Mouse (Mus musculus): ENCODE results near the gene Ggct. TPM values are rescaled to one million over a fixed set of nuclear protein-coding genes. Genes with fewer than 3 reads are reported as not detected.

The Ggct gene
- polyA plus RNA-seq, 1 experiment: 13.5 TPM

DNA sequence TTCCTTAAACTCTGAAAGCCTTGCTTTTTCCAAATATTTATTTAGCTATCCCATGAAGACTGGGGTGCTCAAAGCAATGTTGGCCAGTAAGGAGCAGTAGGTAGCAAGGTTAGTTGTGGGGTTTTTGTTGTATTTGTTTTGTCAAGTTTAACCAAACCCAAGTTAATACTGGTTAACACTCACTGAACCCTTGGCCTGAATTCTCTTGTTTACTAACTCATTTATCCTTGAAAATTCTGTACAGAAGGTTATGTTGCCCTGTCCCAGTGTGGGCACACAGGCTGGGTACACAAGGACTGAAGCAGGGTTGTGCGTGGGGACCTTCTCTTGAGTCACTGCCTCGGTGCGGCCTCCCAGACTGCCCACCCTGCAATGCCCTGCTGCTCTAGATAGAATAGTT, 3.6 kb upstream of the Ggct start:
- DNase-seq: peak; percentile 67
- H3K27me3 ChIP-seq (replicated peaks; ENCODE audit: control insufficient read depth, insufficient read depth, low read length): no peaks in the 10 kb centered on the region
- peaks cover 7% of the 10 kb centered on the region; the same call in 1 of the 2 replicates for H3K4me1 ChIP-seq (ENCODE audit: control insufficient read depth, insufficient read depth, low read length)
- TF ChIP-seq POLR2A (IDR thresholded peaks at IDR 0.05; ENCODE audit: low read depth, low read length) (no peak), CTCF (conservative IDR thresholded peaks at IDR 0.05; ENCODE audit: insufficient read depth, insufficient read length, low read depth, low read length) (no peak)
- 62% methylated on average over 3 of the region's 3 CpGs for WGBS
- peak overlapping the region; percentile 62; the same call in 1 of the 2 replicates for H3K27ac ChIP-seq (ENCODE audit: insufficient read depth, low read depth, low read length)
- H3K36me3 ChIP-seq (ENCODE audit: control insufficient read depth, insufficient read depth, low read length): no peaks in the 10 kb centered on the region
- H3K4me3 ChIP-seq (ENCODE audit: insufficient read depth, low read depth, low read length): no peak overlapping the region

GRCm38 (mm10) chr6:54992141-54992540, 609 bp downstream of the Ggct start:
- Histone ChIP-seq H3K4me3 (ENCODE audit: insufficient read depth, low read depth, low read length) (peak overlapping the region; percentile 57), H3K27me3 (replicated peaks; ENCODE audit: control insufficient read depth, insufficient read depth, low read length) (no peaks in the 10 kb centered on the region), H3K4me1 (ENCODE audit: control insufficient read depth, insufficient read depth, low read length) (peaks cover 5% of the 10 kb centered on the region; the same call in 1 of the 2 replicates), H3K36me3 (ENCODE audit: control insufficient read depth, insufficient read depth, low read length) (no peaks in the 10 kb centered on the region; the same call in 1 of the 2 replicates), H3K27ac (ENCODE audit: insufficient read depth, low read depth, low read length) (peak overlapping the region; percentile 60)
- peak; percentile 52 for DNase-seq
- WGBS: 2% methylated on average over 7 of the region's 7 CpGs
- TF ChIP-seq POLR2A (IDR thresholded peaks at IDR 0.05; ENCODE audit: low read depth, low read length) (no peak), CTCF (conservative IDR thresholded peaks at IDR 0.05; ENCODE audit: insufficient read depth, insufficient read length, low read depth, low read length) (no peak)

GRCm38 (mm10) chr6:54991189-54991588, 1.6 kb downstream of the Ggct start:
- Histone ChIP-seq H3K36me3 (ENCODE audit: control insufficient read depth, insufficient read depth, low read length) (peaks cover 2% of the 10 kb centered on the region; the same call in 1 of the 2 replicates), H3K27ac (ENCODE audit: insufficient read depth, low read depth, low read length) (no peak overlapping the region), H3K4me1 (ENCODE audit: control insufficient read depth, insufficient read depth, low read length) (peaks cover 2% of the 10 kb centered on the region; the same call in 1 of the 2 replicates), H3K27me3 (replicated peaks; ENCODE audit: control insufficient read depth, insufficient read depth, low read length) (no peaks in the 10 kb centered on the region), H3K4me3 (ENCODE audit: insufficient read depth, low read depth, low read length) (no peak overlapping the region)
- WGBS: 73% methylated on average over 2 of the region's 2 CpGs
- TF ChIP-seq POLR2A (IDR thresholded peaks at IDR 0.05; ENCODE audit: low read depth, low read length): no peak
- TF ChIP-seq CTCF (conservative IDR thresholded peaks at IDR 0.05; ENCODE audit: insufficient read depth, insufficient read length, low read depth, low read length): no peak
- no peak for DNase-seq

- Histone ChIP-seq H3K27ac (ENCODE audit: insufficient read depth, low read depth, low read length) (no peak overlapping the region), H3K4me3 (ENCODE audit: insufficient read depth, low read depth, low read length) (no peak overlapping the region), H3K27me3 (replicated peaks; ENCODE audit: control insufficient read depth, insufficient read depth, low read length) (no peaks in the 10 kb centered on the region), H3K4me1 (ENCODE audit: control insufficient read depth, insufficient read depth, low read length) (peaks cover under 1% of the 10 kb centered on the region; the same call in 1 of the 2 replicates), H3K36me3 (ENCODE audit: control insufficient read depth, insufficient read depth, low read length) (peaks cover 6% of the 10 kb centered on the region; the same call in 1 of the 2 replicates)
- no peak for DNase-seq
- TF ChIP-seq POLR2A (IDR thresholded peaks at IDR 0.05; ENCODE audit: low read depth, low read length): no peak
- WGBS: 93% methylated on average over 6 of the region's 6 CpGs
Observed at GRCm38 (mm10) chr6:54988141-54988540, 4.6 kb downstream of the Ggct start.

GRCm38 (mm10) chr6:54984096-54984495, 8.7 kb downstream of the Ggct start:
- 96% methylated on average over 8 of the region's 8 CpGs for WGBS
- Histone ChIP-seq H3K4me3 (ENCODE audit: insufficient read depth, low read depth, low read length) (no peak overlapping the region), H3K4me1 (ENCODE audit: control insufficient read depth, insufficient read depth, low read length) (no peaks in the 10 kb centered on the region), H3K27me3 (replicated peaks; ENCODE audit: control insufficient read depth, insufficient read depth, low read length) (no peaks in the 10 kb centered on the region), H3K27ac (ENCODE audit: insufficient read depth, low read depth, low read length) (no peak overlapping the region), H3K36me3 (ENCODE audit: control insufficient read depth, insufficient read depth, low read length) (peaks cover 6% of the 10 kb centered on the region; the same call in 1 of the 2 replicates)
- no peak for DNase-seq
- TF ChIP-seq CTCF (conservative IDR thresholded peaks at IDR 0.05; ENCODE audit: insufficient read depth, insufficient read length, low read depth, low read length): no peak

GRCm38 (mm10) chr6:54983526-54984050, 9.2 kb downstream of the Ggct start:
- Histone ChIP-seq H3K27me3 (replicated peaks; ENCODE audit: control insufficient read depth, insufficient read depth, low read length) (no peaks in the 10 kb centered on the region), H3K4me1 (ENCODE audit: control insufficient read depth, insufficient read depth, low read length) (no peaks in the 10 kb centered on the region), H3K27ac (ENCODE audit: insufficient read depth, low read depth, low read length) (no peak overlapping the region), H3K36me3 (ENCODE audit: control insufficient read depth, insufficient read depth, low read length) (peaks cover 6% of the 10 kb centered on the region; the same call in 1 of the 2 replicates), H3K4me3 (ENCODE audit: insufficient read depth, low read depth, low read length) (no peak overlapping the region)
- no peak for DNase-seq
- 99% methylated on average over 4 of the region's 4 CpGs for WGBS
- TF ChIP-seq POLR2A (IDR thresholded peaks at IDR 0.05; ENCODE audit: low read depth, low read length) (no peak), CTCF (conservative IDR thresholded peaks at IDR 0.05; ENCODE audit: insufficient read depth, insufficient read length, low read depth, low read length) (no peak)

GRCm38 (mm10) chr6:54979426-54979825, 13.3 kb downstream of the Ggct start:
- DNase-seq: no peak
- TF ChIP-seq CTCF (conservative IDR thresholded peaks at IDR 0.05; ENCODE audit: insufficient read depth, insufficient read length, low read depth, low read length): no peak
- TF ChIP-seq POLR2A (IDR thresholded peaks at IDR 0.05; ENCODE audit: low read depth, low read length): no peak
- no peak overlapping the region for H3K4me3 ChIP-seq (ENCODE audit: insufficient read depth, low read depth, low read length)
- no peak overlapping the region for H3K27ac ChIP-seq (ENCODE audit: insufficient read depth, low read depth, low read length)
- WGBS: 97% methylated on average over 6 of the region's 6 CpGs
- no peaks in the 10 kb centered on the region for H3K36me3 ChIP-seq (ENCODE audit: control insufficient read depth, insufficient read depth, low read length)
- H3K4me1 ChIP-seq (ENCODE audit: control insufficient read depth, insufficient read depth, low read length): no peaks in the 10 kb centered on the region
- no peaks in the 10 kb centered on the region for H3K27me3 ChIP-seq (replicated peaks; ENCODE audit: control insufficient read depth, insufficient read depth, low read length)
